Mouse (Mus musculus) liver (tissue): ENCODE data around the gene Pdgfb.

Experiments used
- DNase-seq: peaks from one replicate; pipeline ENCODE4 v3.0.0-alpha.2; 2020; ENCODE audit warnings: mixed read lengths

The Pdgfb gene

GRCm38 (mm10) chr15:79952504-79953231 lies 62.1 kb downstream of the Pdgfb start:
- no peak for DNase-seq

DNA sequence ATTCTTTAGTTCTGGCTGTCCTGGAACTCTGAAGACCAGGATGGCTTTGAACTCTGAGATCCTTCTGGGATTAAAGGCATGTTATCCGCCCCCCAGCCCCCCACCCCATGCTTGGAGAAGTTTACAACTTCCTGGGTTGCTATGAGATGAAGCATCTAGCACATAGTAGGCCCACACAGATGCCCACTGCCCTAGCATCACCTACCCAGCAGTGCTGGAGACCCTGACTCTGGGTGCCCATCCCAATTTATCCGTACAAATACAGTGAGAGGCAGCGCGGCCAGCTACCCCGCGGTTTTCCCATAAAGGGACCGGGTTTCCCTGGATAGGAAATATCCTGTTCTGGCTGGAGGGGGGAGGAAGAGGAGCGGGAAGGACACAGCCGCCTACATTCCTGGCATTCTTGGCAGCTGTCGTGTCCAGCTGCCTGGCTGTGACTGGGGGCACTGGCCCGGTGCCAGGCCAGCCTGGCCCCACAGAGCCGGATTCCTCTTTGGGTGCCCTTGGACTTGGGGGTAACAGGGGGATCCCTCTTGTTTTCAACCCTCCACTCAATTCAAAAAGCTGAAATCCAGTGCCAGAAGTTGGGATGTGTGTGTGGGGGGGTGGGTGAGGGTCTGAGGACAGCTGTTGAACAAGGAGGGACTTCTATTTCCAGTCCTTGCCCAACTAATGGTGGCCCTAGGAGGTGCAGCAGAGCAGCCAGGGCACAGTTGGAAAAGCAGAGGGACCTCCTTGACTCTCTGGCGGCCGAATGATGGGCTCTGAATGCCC lies 62.9 kb downstream of the Pdgfb start:
- peak; percentile 24 for DNase-seq

- DNase-seq: no peak
Observed at GRCm38 (mm10) chr15:79951226-79951625, 63.6 kb downstream of the Pdgfb start.

GRCm38 (mm10) chr15:79950250-79951025 lies 64.3 kb downstream of the Pdgfb start:
- DNase-seq: peak; percentile 42

- DNase-seq: no peak
Observed at GRCm38 (mm10) chr15:79947681-79948080, 67.1 kb downstream of the Pdgfb start.

DNA sequence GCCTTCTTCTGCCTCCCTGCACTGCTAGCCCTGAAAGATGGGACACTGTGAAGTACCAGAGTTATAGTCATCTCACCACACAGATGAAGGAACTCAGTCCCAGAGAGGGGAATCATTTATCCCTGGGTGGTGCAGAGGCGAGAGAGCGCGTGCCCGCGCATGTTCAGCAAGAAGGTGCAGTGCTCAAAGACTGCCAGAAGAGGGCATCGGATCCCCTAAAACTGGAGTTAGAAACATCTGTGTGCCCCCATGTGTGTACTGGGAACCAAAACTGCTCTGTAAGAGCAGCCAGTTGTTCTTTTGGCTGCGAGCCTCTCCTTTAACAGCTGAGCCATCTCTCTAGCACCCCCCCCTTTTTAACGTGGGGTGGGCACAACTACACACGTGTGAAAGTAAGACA lies 68.0 kb downstream of the Pdgfb start:
- peak; percentile 46 for DNase-seq

DNA sequence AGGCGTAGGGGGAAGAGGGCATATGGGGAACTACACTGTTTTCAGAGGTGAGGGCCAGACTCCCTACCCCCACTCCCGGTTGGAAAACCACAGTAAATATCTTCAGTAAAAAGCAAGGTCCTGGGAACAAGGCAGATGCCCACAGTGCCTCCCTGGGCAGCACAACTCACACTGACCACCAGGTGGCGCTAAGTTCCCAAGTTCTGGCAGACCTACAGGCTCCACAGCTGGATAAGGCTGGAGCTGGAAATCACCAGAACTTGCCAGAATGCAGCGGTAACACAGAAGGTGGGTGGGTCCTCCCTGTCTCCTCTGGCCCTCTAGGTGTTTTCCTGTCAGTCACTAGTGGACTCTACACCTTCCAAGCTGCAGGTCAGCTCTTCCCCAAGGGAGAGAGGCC lies 68.8 kb downstream of the Pdgfb start:
- peak; percentile 89 for DNase-seq
